Comparison of ENCODE assay signal across 7 mouse cellular contexts in genomic region chr5:124351111-124351560, GRCm38 (mm10). TPM values are rescaled to one million over a fixed set of nuclear protein-coding genes. Genes with fewer than 3 reads are reported as not detected.
DNase-seq lines count a peak whose midpoint lies in the region.

No protein-coding gene starts in this region.

- 28% methylated on average over 7 of the region's 7 CpGs for WGBS in hindbrain, embryonic 10.5 days

- peaks cover 39% of the 10 kb centered on the region for H3K4me1 ChIP-seq in hindbrain, embryonic 10.5 days (replicated peaks)

- H3K4me3 ChIP-seq in hindbrain, embryonic 10.5 days, result peak overlapping the region; percentile 99

- no peaks in the 10 kb centered on the region for H3K9me3 ChIP-seq in hindbrain, embryonic 10.5 days

- no peaks in the 10 kb centered on the region for H3K27me3 ChIP-seq in hindbrain, embryonic 10.5 days (ENCODE audit: insufficient read depth, poor library complexity, severe bottlenecking)

- peak overlapping the region; percentile 100 for H3K27ac ChIP-seq in hindbrain, embryonic 10.5 days

- DNase-seq in R1 (ENCODE audit: low read depth, low spot score), result peak; percentile 23
- peak; percentile 91 to 95 for DNase-seq in cerebellum, postnatal 10 days
- DNase-seq in frontal cortex, postnatal 10 days (ENCODE audit: low spot score in 2 of 2), result peak; percentile 79 to 90
- DNase-seq in hindbrain, embryonic 10.5 days (ENCODE audit: low spot score), result peak; percentile 82
- DNase-seq in layer of hippocampus, postnatal 36 days, result peak; percentile 71 to 76
- peak; percentile 69 for DNase-seq in lung, postnatal 25 days (ENCODE audit: low spot score)
- DNase-seq in retina, postnatal 7 days (ENCODE audit: low read depth, low spot score), result peak; percentile 71

- peaks cover 53% of the 10 kb centered on the region for H3K36me3 ChIP-seq in hindbrain, embryonic 10.5 days

RNA-seq across cellular contexts. Expression of gene Cdk2ap1, which starts 11.7 kb away (rescaled TPM):
- polyA plus RNA-seq in hindbrain, embryonic 10.5 days (2016; fragmentation: Nextera tagmentation; extraction: Ambion mirVana), result 71.2 and 95.2 TPM in 2 replicates
- total RNA-seq in layer of hippocampus, postnatal 36 days (2021), result 10 to 100 TPM; 95.1 to 99.2 TPM

RNA-seq across cellular contexts. Expression of gene 2810006K23Rik, which starts 23.2 kb away (rescaled TPM):
- polyA plus RNA-seq in hindbrain, embryonic 10.5 days (2016; fragmentation: Nextera tagmentation; extraction: Ambion mirVana), result 26.9 and 27.7 TPM in 2 replicates
- 10 to 100 TPM; 15.5 to 16.6 TPM for total RNA-seq in layer of hippocampus, postnatal 36 days (2021)

RNA-seq across cellular contexts. Expression of gene Mphosph9, which starts 23.4 kb away (rescaled TPM):
- polyA plus RNA-seq in hindbrain, embryonic 10.5 days (2016; fragmentation: Nextera tagmentation; extraction: Ambion mirVana), result 17.3 and 19.3 TPM in 2 replicates
- total RNA-seq in layer of hippocampus, postnatal 36 days (2021), result 10 to 100 TPM; 16.8 to 20.5 TPM

Comparison
In these comparisons a context has a peak if more than half of its experiments do, and no peak if none do; other contexts are left out.
1. Peak in every context shown above with its lines: DNase-seq, H3K4me3 ChIP-seq and H3K27ac ChIP-seq.
2. DNase-seq: peak in every context shown above with its lines; median percentile 93 in cerebellum, postnatal 10 days; 84 in frontal cortex, postnatal 10 days; 82 in hindbrain, embryonic 10.5 days; 74 in layer of hippocampus, postnatal 36 days; 71 in retina, postnatal 7 days; 69 in lung, postnatal 25 days; 23 in R1.